Mouse (Mus musculus) megakaryocyte, adult 5-6 weeks (primary cell): ENCODE data around the gene Acadvl. TPM values are rescaled to one million over a fixed set of nuclear protein-coding genes. Genes with fewer than 3 reads are reported as not detected.

Experiments used
- ATAC-seq: 2 replicates; pipeline ENCODE4 v1.8.0; 2016; ENCODE audit warnings: mild to moderate bottlenecking, inconsistent platforms; ENCODE audit not compliant: poor library complexity, severe bottlenecking
- total RNA-seq, 2 experiments: library from RNA; stranded (forward) in 1 of 2; stranded (reverse) in 1 of 2; fragments of 153-499, 151-499 nt in 1 of 2; fragments of 221-1000, 200-1000 nt in 1 of 2; gene quantifications; 2 replicates each; pipeline versions ENCODE4 v1.2.3 to v1.2.4; 2015 to 2017

The Acadvl gene
- total RNA-seq, 2 experiments from 2014 or later, result 31.7 to 35.0 TPM

GRCm38 (mm10) chr11:70010033-70010432, 5.2 kb downstream of the Acadvl start:
- ATAC-seq, result no peak

- ATAC-seq, result no peak; the same call in 1 of the 2 replicates
Measured at GRCm38 (mm10) chr11:70005521-70005920, 9.7 kb downstream of the Acadvl start.

- no peak for ATAC-seq
Measured at GRCm38 (mm10) chr11:70002471-70002870, 12.7 kb downstream of the Acadvl start.

- no peak for ATAC-seq
Measured at GRCm38 (mm10) chr11:70001865-70002264, 13.3 kb downstream of the Acadvl start.

- ATAC-seq, result no peak
Measured at GRCm38 (mm10) chr11:70001159-70001558, 14.1 kb downstream of the Acadvl start.

GRCm38 (mm10) chr11:70000396-70000898, 14.8 kb downstream of the Acadvl start, which contains the start of gene Dvl2:
TSS of gene Dvl2 (plus strand) at chr11:70000595.
- ATAC-seq, result peak; percentile 61

GRCm38 (mm10) chr11:69999666-70000065, 15.5 kb downstream of the Acadvl start:
- no peak for ATAC-seq

GRCm38 (mm10) chr11:69998567-69999491, 16.4 kb downstream of the Acadvl start:
- ATAC-seq, result no peak

- peak; percentile 38 for ATAC-seq
Measured at GRCm38 (mm10) chr11:69997070-69997509, 18.1 kb downstream of the Acadvl start.

- no peak for ATAC-seq
Measured at GRCm38 (mm10) chr11:69996161-69997061, 18.8 kb downstream of the Acadvl start.

- ATAC-seq, result peak; percentile 58
Measured at GRCm38 (mm10) chr11:69995391-69995960, 19.7 kb downstream of the Acadvl start, which contains the start of gene Phf23. TSS of gene Phf23 (plus strand) at chr11:69995777.

- no peak for ATAC-seq
Measured at GRCm38 (mm10) chr11:69994401-69995090, 20.7 kb downstream of the Acadvl start.

GRCm38 (mm10) chr11:69992932-69993331, 22.3 kb downstream of the Acadvl start:
- ATAC-seq, result no peak

GRCm38 (mm10) chr11:69992396-69992795, 22.8 kb downstream of the Acadvl start:
- ATAC-seq, result no peak

GRCm38 (mm10) chr11:69991711-69992110, 23.5 kb downstream of the Acadvl start:
- 0 out of 2 replicates have a peak, but pooled peaks have one; percentile 0 for ATAC-seq

GRCm38 (mm10) chr11:69990850-69991691, 24.1 kb downstream of the Acadvl start, which contains the start of gene Gabarap:
TSS of gene Gabarap (plus strand) at chr11:69991143.
- peak; percentile 69 for ATAC-seq

GRCm38 (mm10) chr11:69989949-69990348, 25.3 kb downstream of the Acadvl start:
- ATAC-seq, result no peak

- ATAC-seq, result no peak
Measured at GRCm38 (mm10) chr11:69984431-69984830, 30.8 kb downstream of the Acadvl start.

- ATAC-seq, result no peak
Measured at GRCm38 (mm10) chr11:69983377-69983776, 31.8 kb downstream of the Acadvl start.
